Mouse (Mus musculus): Measurements from ENCODE around the gene Atrnl1. TPM values are rescaled to one million over a fixed set of nuclear protein-coding genes. Genes with fewer than 3 reads are reported as not detected.

The Atrnl1 gene
- polyA plus RNA-seq, 1 experiment from 2014 or later, result 8.1 TPM

- Histone ChIP-seq H3K9me3 (replicated peaks; ENCODE audit: low read length) (no peaks in the 10 kb centered on the region), H3K27me3 (ENCODE audit: insufficient read depth, low read length) (no peaks in the 10 kb centered on the region), H3K4me3 (replicated peaks; ENCODE audit: low read depth, low read length) (no peak overlapping the region), H3K27ac (no peak overlapping the region), H3K4me2 (ENCODE audit: low read length) (no peak overlapping the region), H3K4me1 (replicated peaks; ENCODE audit: insufficient read depth, low read length) (no peaks in the 10 kb centered on the region), H3K9ac (ENCODE audit: low read depth, low read length) (no peak overlapping the region), H3K36me3 (ENCODE audit: insufficient read depth, low read length) (no peaks in the 10 kb centered on the region)
- ATAC-seq (replicated peaks; ENCODE audit: low FRiP score, low read depth), result no peak
- WGBS, result 84% methylated on average over 7 of the region's 7 CpGs
- DNase-seq (ENCODE audit: low spot score), result no peak
- TF ChIP-seq CTCF (IDR thresholded peaks at IDR 0.05; ENCODE audit: low read depth), result no peak
These were observed 540.4 kb downstream of the Atrnl1 start for GRCm38 (mm10) chr19:58151257-58151656.

- Histone ChIP-seq H3K9ac (ENCODE audit: low read depth, low read length) (no peak overlapping the region), H3K9me3 (replicated peaks; ENCODE audit: low read length) (no peaks in the 10 kb centered on the region), H3K27me3 (ENCODE audit: insufficient read depth, low read length) (no peaks in the 10 kb centered on the region), H3K27ac (no peak overlapping the region), H3K4me1 (replicated peaks; ENCODE audit: insufficient read depth, low read length) (peaks cover 6% of the 10 kb centered on the region; the same call in 1 of the 2 replicates), H3K4me3 (replicated peaks; ENCODE audit: low read depth, low read length) (no peak overlapping the region), H3K4me2 (ENCODE audit: low read length) (no peak overlapping the region), H3K36me3 (ENCODE audit: insufficient read depth, low read length) (no peaks in the 10 kb centered on the region)
- ATAC-seq (replicated peaks; ENCODE audit: low FRiP score, low read depth), result no peak
- DNase-seq (ENCODE audit: low spot score), result no peak
- TF ChIP-seq CTCF (IDR thresholded peaks at IDR 0.05; ENCODE audit: low read depth), result no peak
- WGBS, result 81% methylated on average over 9 of the region's 9 CpGs
These were observed 550.7 kb downstream of the Atrnl1 start for GRCm38 (mm10) chr19:58161569-58161968.

GRCm38 (mm10) chr19:58164896-58165634 is 554.2 kb downstream of the Atrnl1 start:
- Histone ChIP-seq H3K4me1 (replicated peaks; ENCODE audit: insufficient read depth, low read length) (peaks cover 6% of the 10 kb centered on the region; the same call in 1 of the 2 replicates), H3K4me2 (ENCODE audit: low read length) (no peak overlapping the region), H3K36me3 (ENCODE audit: insufficient read depth, low read length) (no peaks in the 10 kb centered on the region), H3K27me3 (ENCODE audit: insufficient read depth, low read length) (no peaks in the 10 kb centered on the region), H3K27ac (no peak overlapping the region), H3K4me3 (replicated peaks; ENCODE audit: low read depth, low read length) (no peak overlapping the region), H3K9ac (ENCODE audit: low read depth, low read length) (no peak overlapping the region), H3K9me3 (replicated peaks; ENCODE audit: low read length) (no peaks in the 10 kb centered on the region)
- ATAC-seq (replicated peaks; ENCODE audit: low FRiP score, low read depth), result no peak
- no peak for TF ChIP-seq CTCF (IDR thresholded peaks at IDR 0.05; ENCODE audit: low read depth)
- WGBS, result 86% methylated on average over 7 of the region's 7 CpGs
- DNase-seq (ENCODE audit: low spot score), result no peak

GRCm38 (mm10) chr19:58165635-58166015 is 554.8 kb downstream of the Atrnl1 start:
- H3K4me1 ChIP-seq (replicated peaks; ENCODE audit: insufficient read depth, low read length), result peaks cover 6% of the 10 kb centered on the region; the same call in 1 of the 2 replicates
- no peak overlapping the region for H3K9ac ChIP-seq (ENCODE audit: low read depth, low read length)
- no peaks in the 10 kb centered on the region for H3K36me3 ChIP-seq (ENCODE audit: insufficient read depth, low read length)
- no peak overlapping the region for H3K27ac ChIP-seq
- H3K9me3 ChIP-seq (replicated peaks; ENCODE audit: low read length), result no peaks in the 10 kb centered on the region
- peak overlapping the region; percentile 13; the same call in 1 of the 2 replicates for H3K4me2 ChIP-seq (ENCODE audit: low read length)
- 46% methylated on average over 9 of the region's 9 CpGs for WGBS
- H3K4me3 ChIP-seq (replicated peaks; ENCODE audit: low read depth, low read length), result no peak overlapping the region
- no peak for TF ChIP-seq CTCF (IDR thresholded peaks at IDR 0.05; ENCODE audit: low read depth)
- H3K27me3 ChIP-seq (ENCODE audit: insufficient read depth, low read length), result no peaks in the 10 kb centered on the region
- no peak for ATAC-seq (replicated peaks; ENCODE audit: low FRiP score, low read depth)
- peak; percentile 60 for DNase-seq (ENCODE audit: low spot score)

- H3K36me3 ChIP-seq (ENCODE audit: insufficient read depth, low read length), result no peaks in the 10 kb centered on the region
- H3K4me1 ChIP-seq (replicated peaks; ENCODE audit: insufficient read depth, low read length), result peaks cover 6% of the 10 kb centered on the region; the same call in 1 of the 2 replicates
- H3K9me3 ChIP-seq (replicated peaks; ENCODE audit: low read length), result no peaks in the 10 kb centered on the region
- no peak overlapping the region for H3K4me3 ChIP-seq (replicated peaks; ENCODE audit: low read depth, low read length)
- no peak for ATAC-seq (replicated peaks; ENCODE audit: low FRiP score, low read depth)
- no peak for TF ChIP-seq CTCF (IDR thresholded peaks at IDR 0.05; ENCODE audit: low read depth)
- WGBS, result 74% methylated on average over 6 of the region's 6 CpGs
- no peaks in the 10 kb centered on the region for H3K27me3 ChIP-seq (ENCODE audit: insufficient read depth, low read length)
- H3K4me2 ChIP-seq (ENCODE audit: low read length), result peak overlapping the region; percentile 13; the same call in 1 of the 2 replicates
- H3K27ac ChIP-seq, result no peak overlapping the region
- no peak for DNase-seq (ENCODE audit: low spot score)
- no peak overlapping the region for H3K9ac ChIP-seq (ENCODE audit: low read depth, low read length)
These were observed 555.3 kb downstream of the Atrnl1 start for GRCm38 (mm10) chr19:58166147-58166546.

- no peaks in the 10 kb centered on the region for H3K4me1 ChIP-seq (replicated peaks; ENCODE audit: insufficient read depth, low read length)
- no peaks in the 10 kb centered on the region for H3K27me3 ChIP-seq (ENCODE audit: insufficient read depth, low read length)
- H3K9me3 ChIP-seq (replicated peaks; ENCODE audit: low read length), result no peaks in the 10 kb centered on the region
- DNase-seq (ENCODE audit: low spot score) (no peak), ATAC-seq (replicated peaks; ENCODE audit: low FRiP score, low read depth) (no peak)
- H3K36me3 ChIP-seq (ENCODE audit: insufficient read depth, low read length), result no peaks in the 10 kb centered on the region
- no peak overlapping the region for H3K27ac ChIP-seq
- H3K4me3 ChIP-seq (replicated peaks; ENCODE audit: low read depth, low read length), result no peak overlapping the region
- no peak for TF ChIP-seq CTCF (IDR thresholded peaks at IDR 0.05; ENCODE audit: low read depth)
- H3K9ac ChIP-seq (ENCODE audit: low read depth, low read length), result no peak overlapping the region
- WGBS, result 67% methylated on average over 10 of the region's 10 CpGs
- H3K4me2 ChIP-seq (ENCODE audit: low read length), result no peak overlapping the region
These were observed 567.6 kb downstream of the Atrnl1 start for GRCm38 (mm10) chr19:58178410-58178809.
